Mouse (Mus musculus) A20 (cell line): ENCODE data around the gene Ttc7.
A peak's percentile ranks its signal among the peaks of the same experiment; 100 is the strongest.

Source experiments
- DNase-seq: peaks from one replicate; pipeline ENCODE4 v3.0.0-alpha.2; 2011; ENCODE audit warnings: low read depth, low spot score

Ttc7 gene

GRCm38 (mm10) chr17:87282706-87283053, at the start of gene Ttc7:
Gene Ttc7, plus strand, starts transcription at chr17:87282886.
- peak; percentile 97 for DNase-seq

GRCm38 (mm10) chr17:87235019-87235418, 47.7 kb upstream of the Ttc7 start:
- no peak for DNase-seq

GRCm38 (mm10) chr17:87236725-87237650, 45.7 kb upstream of the Ttc7 start:
- DNase-seq, result no peak

GRCm38 (mm10) chr17:87237826-87238225, 44.9 kb upstream of the Ttc7 start:
- DNase-seq, result no peak

- no peak for DNase-seq
These were observed 36.6 kb upstream of the Ttc7 start for GRCm38 (mm10) chr17:87246103-87246502.

GRCm38 (mm10) chr17:87254384-87254783, 28.3 kb upstream of the Ttc7 start:
- DNase-seq, result no peak

- no peak for DNase-seq
These were observed 27.0 kb upstream of the Ttc7 start for GRCm38 (mm10) chr17:87255672-87256071.

GRCm38 (mm10) chr17:87263401-87263800, 19.3 kb upstream of the Ttc7 start:
- no peak for DNase-seq

- DNase-seq, result no peak
These were observed 18.4 kb upstream of the Ttc7 start for GRCm38 (mm10) chr17:87264054-87264830.

- no peak for DNase-seq
These were observed 17.5 kb upstream of the Ttc7 start for GRCm38 (mm10) chr17:87264927-87265791.

GRCm38 (mm10) chr17:87265792-87266186, 16.9 kb upstream of the Ttc7 start, which contains the start of gene Mcfd2:
Gene Mcfd2, minus strand, starts transcription at chr17:87265935.
- peak; percentile 93 for DNase-seq

GRCm38 (mm10) chr17:87269454-87269853, 13.2 kb upstream of the Ttc7 start:
- no peak for DNase-seq

- DNase-seq, result no peak
These were observed 7.0 kb upstream of the Ttc7 start for GRCm38 (mm10) chr17:87275363-87276341.

GRCm38 (mm10) chr17:87282007-87282705, 530 bp upstream of the Ttc7 start:
- peak; percentile 94 for DNase-seq

- DNase-seq, result no peak
These were observed 519 bp downstream of the Ttc7 start for GRCm38 (mm10) chr17:87283055-87283754.

- DNase-seq, result peak; percentile 90
These were observed 1.2 kb downstream of the Ttc7 start for GRCm38 (mm10) chr17:87283755-87284481.

GRCm38 (mm10) chr17:87284482-87285040, 1.9 kb downstream of the Ttc7 start:
- DNase-seq, result no peak
